Mouse (Mus musculus) left cerebral cortex, postnatal 25 days (tissue): ENCODE results near the gene Zfp526. TPM values are rescaled to one million over a fixed set of nuclear protein-coding genes. Genes with fewer than 3 reads are reported as not detected.

Source experiments
- DNase-seq, 2 experiments: peaks; one replicate each; pipeline ENCODE4 v3.0.0; 2022; ENCODE audit warnings: low spot score in 2 of 2, mixed read lengths in 1 of 2
- intact Hi-C: fragments of 180-260 bp; cut with DNase I; formaldehyde crosslinking; loops from one replicate; pipeline ENCODE4 v1.15.1; 2025
- total RNA-seq, 2 experiments: library from RNA; stranded (reverse); gene quantifications; 2 replicates each; pipeline ENCODE4 v1.2.3; 2021

Gene Zfp526
- total RNA-seq = 10 to 100 TPM in 1 of 2 experiments, 1 to 10 TPM in 1; 10.0 to 11.1 TPM

DNA sequence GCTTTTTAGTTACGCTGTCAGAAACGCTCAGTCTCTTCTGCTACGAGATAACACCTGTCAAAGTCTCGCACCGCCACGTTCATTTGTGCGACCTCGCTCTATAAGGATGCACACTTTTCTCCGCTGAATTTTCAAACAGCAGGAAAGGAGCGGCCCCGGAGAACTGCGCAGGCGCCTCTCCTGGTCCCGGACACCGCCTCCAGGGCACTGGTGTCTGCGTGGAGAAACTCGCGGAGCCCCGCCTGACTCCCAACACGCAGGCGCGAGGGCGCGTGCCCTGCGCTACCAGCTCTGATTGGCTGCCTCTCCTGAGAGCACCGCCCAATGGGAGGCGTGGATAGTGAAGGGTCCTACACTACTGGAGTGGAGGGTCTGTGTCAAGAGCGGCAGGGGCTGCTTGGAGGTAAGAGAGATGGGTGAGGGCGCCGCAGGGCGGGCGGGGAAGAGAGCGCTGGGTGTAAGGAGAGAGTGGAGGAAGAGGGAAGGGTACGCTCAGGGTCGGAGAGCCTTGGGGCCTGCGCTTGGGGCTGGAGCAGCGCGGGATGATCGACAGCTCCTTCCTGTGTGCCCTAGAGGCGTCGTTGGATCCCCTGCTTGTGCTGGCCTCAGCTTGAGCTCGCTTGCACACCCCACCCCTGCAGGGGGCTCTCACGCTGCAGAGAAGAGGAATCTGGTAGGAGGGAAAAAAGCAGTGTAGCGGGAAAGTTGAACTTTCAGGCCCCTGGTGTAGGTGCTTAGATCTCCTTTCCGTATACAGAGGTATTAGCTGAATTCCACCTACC lies at the start of gene Zfp526:
Gene Zfp526, plus strand, starts transcription at position 324 of the 782 bp plus-strand sequence.
- intact Hi-C loops = no loop called here
- peak; percentile 99 for DNase-seq

GRCm38 (mm10) chr7:25172669-25173068 lies 48.6 kb upstream of the Zfp526 start:
- intact Hi-C loops = no loop called here
- no peak for DNase-seq

DNA sequence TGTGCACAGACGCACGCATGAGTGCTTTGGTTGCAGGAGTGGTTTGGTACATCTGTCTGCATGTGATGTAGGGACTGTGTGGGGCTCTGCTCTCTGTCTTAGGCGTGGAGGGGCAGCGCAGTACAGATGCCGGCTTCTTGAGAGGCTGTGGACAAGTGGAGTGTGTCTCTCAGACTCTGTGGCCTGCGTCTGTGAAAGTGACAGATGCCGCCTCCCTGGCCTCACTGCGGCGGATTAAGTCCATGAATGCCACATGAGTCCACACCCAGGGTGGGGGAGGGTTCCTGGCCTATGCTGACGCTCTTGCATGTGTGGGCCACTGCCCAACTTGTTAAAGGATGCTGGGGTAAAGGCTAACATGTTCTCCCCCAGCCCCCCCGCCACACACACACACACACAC lies 46.9 kb upstream of the Zfp526 start:
- no peak for DNase-seq
- intact Hi-C loops = no loop called here

GRCm38 (mm10) chr7:25178317-25178716 lies 42.9 kb upstream of the Zfp526 start:
- peak; percentile 16 to 55 for DNase-seq
- intact Hi-C loops = no loop called here

DNA sequence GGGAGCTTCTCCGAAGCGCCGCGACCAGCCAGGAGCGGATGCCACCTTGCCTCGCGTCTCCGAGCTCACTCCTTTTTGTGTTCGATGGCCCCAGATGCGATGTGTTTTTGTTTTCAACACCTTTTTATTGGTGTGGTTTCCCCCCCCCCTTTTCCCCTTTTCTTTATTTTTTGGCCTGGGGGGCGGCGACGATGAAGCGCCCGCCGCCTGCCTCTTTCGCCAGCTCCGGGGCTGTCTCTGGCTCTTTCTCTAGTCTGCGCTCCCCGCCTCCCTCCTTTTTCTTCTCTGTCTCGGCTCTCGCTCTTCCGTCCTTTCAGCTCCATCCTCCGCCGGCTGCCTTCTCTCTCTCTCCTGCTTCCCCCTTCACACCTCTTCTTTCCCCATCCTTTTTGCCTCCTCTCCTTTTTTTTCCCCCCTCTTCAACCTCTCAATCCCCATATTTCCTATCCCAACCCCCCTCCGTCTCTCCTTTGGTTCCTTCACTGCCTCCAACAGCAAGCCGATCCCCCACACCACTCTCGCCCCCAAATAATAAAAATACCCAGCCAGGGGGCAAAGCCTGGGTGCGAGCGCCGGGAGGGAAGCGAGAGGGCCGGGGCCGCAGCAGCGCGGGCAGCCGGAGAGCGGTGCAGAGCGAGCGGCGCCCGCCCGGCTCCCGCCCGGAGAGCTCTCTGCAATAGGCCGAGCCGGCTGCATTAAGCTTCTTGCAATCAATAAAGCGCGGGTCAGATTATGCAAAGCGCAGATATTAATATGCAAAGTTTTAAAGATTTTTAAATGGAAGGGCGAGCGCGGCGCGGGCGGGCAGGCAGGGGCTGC lies 42.2 kb upstream of the Zfp526 start:
- DNase-seq = peak; percentile 39 to 69
- intact Hi-C loops = no loop called here

- peak; percentile 90 to 92 for DNase-seq
- intact Hi-C loops = no loop called here
Measured at GRCm38 (mm10) chr7:25179606-25180161, 41.5 kb upstream of the Zfp526 start, which contains the start of gene Pou2f2. Gene Pou2f2 (minus strand): TSS chr7:25179726.

- DNase-seq = no peak
- intact Hi-C loops = no loop called here
Measured at GRCm38 (mm10) chr7:25180512-25180911, 40.7 kb upstream of the Zfp526 start.

DNA sequence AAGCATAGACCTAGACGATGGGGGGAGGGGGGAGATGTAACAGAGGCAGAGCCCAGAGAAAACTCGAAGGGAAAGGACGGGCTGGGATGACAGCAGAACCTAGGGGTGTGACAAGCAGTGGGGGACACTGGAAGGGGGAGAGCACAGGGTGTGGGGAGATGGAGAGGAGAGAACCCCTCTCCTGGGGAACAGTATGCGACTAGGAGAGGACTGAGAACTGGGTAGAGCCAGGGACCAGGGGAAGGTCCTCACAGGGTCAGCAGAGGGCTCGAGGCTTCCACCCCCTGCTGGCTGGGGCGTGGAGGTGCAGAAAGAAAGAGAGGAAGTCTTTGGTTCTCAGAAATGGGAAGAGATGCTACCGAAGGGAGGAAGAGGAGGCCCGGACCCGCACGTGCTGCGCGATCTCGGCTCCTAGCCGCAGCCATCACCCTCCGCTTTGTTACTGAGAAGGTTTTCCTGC lies 39.9 kb upstream of the Zfp526 start:
- DNase-seq = no peak
- intact Hi-C loops = no loop called here

GRCm38 (mm10) chr7:25181814-25182213 lies 39.4 kb upstream of the Zfp526 start:
- DNase-seq = peak in 1 of 2 experiments; percentile 21
- intact Hi-C loops = no loop called here

DNA sequence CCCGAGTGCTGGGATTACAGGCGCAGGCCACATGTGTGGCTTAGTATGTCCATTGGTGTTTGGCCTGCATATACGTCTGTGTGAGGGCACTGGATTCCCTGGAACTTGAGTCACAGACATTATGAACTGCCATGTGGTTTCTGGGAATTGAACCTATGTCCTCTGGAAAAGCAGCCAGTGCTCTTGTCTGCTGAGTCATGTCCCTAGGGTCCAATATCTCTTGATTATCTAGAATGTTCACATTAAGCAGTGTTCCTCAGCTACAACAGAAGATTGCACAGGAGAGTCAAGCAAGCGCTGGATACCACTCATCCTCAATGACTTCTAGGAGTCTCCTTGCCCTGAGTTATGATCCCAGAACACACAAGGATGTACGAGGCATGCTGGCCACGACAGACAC lies 37.1 kb upstream of the Zfp526 start:
- intact Hi-C loops = no loop called here

DNA sequence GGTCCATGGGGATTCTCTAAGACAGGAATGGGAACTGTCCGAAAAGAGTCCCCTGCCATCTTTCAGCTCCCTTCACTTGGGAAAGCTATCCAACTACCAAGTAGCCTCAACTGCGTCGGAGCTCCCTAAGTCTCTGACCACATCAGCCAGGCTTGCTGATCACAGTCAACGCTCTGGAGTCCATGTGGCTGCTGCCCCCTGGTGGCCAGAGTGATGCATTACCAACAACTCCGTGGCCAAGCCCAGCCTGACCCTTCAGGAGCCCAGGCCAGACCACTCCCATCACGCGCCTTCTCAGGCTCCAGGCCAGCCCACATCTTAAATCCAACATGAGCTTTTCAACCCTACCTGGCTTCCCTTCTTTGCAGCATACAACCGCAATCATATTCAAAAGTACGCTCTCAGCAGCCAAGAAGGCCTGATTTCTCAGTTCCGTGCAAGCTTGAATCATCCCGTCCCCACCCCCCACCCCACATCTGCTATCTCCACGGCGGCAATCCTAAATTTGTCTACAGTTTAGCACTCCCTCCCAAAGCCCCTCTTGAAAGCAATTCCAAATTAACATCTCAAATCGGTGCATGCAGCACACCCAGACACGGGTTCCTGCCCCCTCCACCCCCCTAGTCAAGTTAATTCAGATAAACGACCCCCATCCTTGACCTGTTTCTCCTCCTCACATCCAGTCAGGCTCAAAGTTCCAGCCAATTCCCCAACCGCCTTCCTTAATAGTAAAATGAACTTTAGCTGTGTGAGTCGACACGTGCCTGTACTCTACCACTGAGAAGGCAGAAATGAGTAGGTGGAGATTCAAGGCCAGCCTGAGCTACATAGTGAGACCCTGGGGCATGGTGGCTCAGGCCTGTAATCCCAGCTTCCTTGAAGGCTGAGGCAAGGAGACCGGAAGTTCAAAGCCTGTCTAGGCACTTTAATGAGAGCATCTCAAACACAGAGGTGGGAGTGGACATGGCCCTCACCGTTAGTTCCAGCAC lies 33.3 kb upstream of the Zfp526 start:
- DNase-seq = peak; percentile 87 to 90
- intact Hi-C loops = loop anchor here (1.0 to 2.0 kb wide), 2 partner anchors 31 to 55 kb away; no protein-coding TSS in a partner anchor

More for the DNA sequence above, 37.1 kb upstream of the Zfp526 start:
- no peak for DNase-seq

DNA sequence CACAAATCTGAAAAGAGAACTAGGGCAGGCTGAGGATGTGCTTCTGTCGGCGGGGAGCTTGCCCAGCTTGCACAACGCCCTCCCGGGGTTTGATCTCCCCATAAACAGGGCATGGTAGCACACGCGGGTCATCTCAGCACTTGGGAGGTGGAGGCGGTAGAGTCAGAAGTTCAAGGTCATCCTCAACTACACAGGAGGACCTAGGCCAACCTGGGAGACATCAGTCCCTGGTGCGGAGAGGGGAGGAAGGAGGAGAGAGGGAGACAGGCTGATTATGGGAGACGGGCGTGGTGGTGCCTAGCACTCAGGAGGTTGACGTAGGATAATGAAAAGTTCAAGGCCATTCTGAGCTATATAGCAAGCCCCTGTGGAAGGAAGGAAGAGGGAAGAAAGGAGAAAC lies 30.4 kb upstream of the Zfp526 start:
- no peak for DNase-seq
- intact Hi-C loops = no loop called here

DNA sequence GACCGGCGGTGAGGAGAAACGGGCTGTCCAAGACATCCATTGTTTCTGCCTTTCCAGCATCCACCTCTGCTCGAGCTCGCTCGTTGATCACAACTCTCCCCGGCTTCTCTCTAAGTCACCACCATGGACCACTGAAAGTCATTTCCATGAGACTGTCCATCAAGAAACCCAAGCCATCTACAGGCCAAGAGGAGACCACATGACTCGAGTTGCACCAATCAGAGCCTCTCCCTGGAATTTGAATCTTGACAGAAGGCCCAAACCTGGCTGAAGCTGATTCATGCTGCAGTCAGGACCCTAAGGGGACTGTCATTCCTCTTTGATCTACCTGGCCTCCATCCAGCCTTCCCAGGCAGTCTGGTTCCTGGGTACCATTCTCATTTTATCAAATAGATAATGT lies 29.1 kb upstream of the Zfp526 start:
- DNase-seq = no peak
- intact Hi-C loops = no loop called here

- no peak for DNase-seq
- intact Hi-C loops = no loop called here
Measured at GRCm38 (mm10) chr7:25195148-25195547, 26.1 kb upstream of the Zfp526 start.

- intact Hi-C loops = no loop called here
- no peak for DNase-seq
Measured at GRCm38 (mm10) chr7:25196107-25196506, 25.1 kb upstream of the Zfp526 start.

DNA sequence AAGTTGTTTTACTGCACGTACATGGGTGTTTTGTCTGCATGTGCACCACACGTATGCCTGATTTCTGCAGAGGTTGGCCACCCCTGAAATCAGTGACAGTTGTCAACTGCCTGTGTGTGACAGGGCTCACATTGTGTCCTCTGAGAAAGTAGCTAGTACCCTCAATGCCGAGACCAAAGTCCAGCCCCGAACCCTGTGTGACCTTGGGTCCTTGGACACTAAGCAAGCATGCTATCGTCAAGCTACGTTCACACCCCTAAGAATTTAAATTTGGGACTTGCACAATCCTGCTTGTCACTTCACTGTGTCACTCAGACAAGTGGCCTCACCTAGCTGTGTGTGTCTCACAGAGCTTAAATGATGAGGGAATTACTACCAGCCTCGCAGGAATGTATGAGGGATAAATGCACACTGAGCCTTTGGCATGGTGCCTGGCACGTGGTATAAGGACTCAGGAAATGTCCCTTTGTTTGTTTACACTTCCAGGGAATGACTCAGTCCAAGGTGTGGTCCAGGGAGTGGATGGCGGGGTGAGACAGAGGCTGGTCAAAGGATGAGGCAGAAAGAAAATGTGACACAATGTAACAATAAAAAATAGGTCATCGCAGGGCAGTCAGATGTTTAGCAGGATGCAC lies 23.7 kb upstream of the Zfp526 start:
- DNase-seq = no peak
- intact Hi-C loops = no loop called here

GRCm38 (mm10) chr7:25203624-25204023 lies 17.6 kb upstream of the Zfp526 start:
- intact Hi-C loops = no loop called here
- DNase-seq = no peak

DNA sequence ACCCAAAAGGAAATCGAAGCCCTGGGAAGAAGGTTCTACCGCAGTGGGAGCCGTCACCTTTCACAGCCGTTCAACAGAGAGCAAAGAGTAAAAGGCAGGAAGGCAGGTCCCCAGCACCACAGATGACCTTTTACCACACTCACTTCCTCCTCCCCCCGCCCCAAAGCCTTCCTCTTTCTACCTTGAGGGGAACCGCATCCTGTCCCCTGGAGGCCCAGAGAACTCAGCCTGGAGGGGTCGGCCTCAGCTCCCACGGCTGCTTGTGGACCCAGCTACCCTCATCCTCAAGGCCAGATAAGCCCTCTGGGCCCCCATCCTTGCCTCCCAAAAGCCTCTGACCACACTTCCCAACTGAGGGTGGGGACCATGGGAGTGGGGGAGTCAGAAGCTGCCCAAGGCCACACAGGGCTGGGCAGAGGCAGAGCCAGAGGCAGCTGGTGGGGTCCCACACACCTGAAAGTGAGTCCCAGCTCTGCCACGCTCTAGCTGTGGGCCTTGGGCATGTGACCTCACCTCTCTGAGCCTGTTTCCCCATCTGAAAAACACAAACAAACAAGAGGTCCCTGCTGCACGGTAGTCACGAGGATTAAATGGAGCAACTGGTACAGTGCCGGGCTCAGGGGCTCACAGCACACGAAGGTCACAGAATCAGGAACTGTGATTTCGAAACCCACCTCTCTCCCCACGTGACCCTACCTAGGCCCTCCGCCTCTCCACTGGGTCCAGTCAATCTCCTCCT lies 15.7 kb upstream of the Zfp526 start:
- DNase-seq = no peak
- intact Hi-C loops = no loop called here
